Mouse (Mus musculus): ENCODE data around the gene Bex6. TPM values are rescaled to one million over a fixed set of nuclear protein-coding genes. Genes with fewer than 3 reads are reported as not detected.

The Bex6 gene
- not detected in 2 replicates for polyA plus RNA-seq (2015; fragmentation: Nextera tagmentation; extraction: Ambion mirVana)

- no peaks in the 10 kb centered on the region for H3K4me1 ChIP-seq (ENCODE audit: control insufficient read depth, insufficient read depth, low read depth, low read length)
- H3K9ac ChIP-seq (ENCODE audit: low read depth, low read length): no peak within 1 kb of the TSS
- no peak within 1 kb of the TSS for H3K4me2 ChIP-seq (ENCODE audit: low read length)
- ATAC-seq: no peak
- H3K9me3 ChIP-seq (ENCODE audit: control insufficient read depth, low read length): no peaks in the 10 kb centered on the region
- WGBS: 89% methylated on average over 6 of the region's 6 CpGs
- H3K27ac ChIP-seq (ENCODE audit: low read depth, low read length): no peak within 1 kb of the TSS
- no peaks in the 10 kb centered on the region for H3K36me3 ChIP-seq (ENCODE audit: control insufficient read depth, insufficient read depth, low read length)
- no peaks in the 10 kb centered on the region for H3K27me3 ChIP-seq (replicated peaks; ENCODE audit: control insufficient read depth, insufficient read depth, low read length)
- H3K4me3 ChIP-seq (ENCODE audit: low read length): no peak within 1 kb of the TSS
Measured at GRCm38 (mm10) chr16:32179333-32179901, at the start of gene Bex6. Bex6 (plus strand) TSS chr16:32179823.

GRCm38 (mm10) chr16:32130190-32130826 lies 49.3 kb upstream of the Bex6 start:
- H3K4me2 ChIP-seq (ENCODE audit: low read length): no peak overlapping the region
- H3K9me3 ChIP-seq (ENCODE audit: control insufficient read depth, low read length): no peaks in the 10 kb centered on the region
- H3K27ac ChIP-seq (ENCODE audit: low read depth, low read length): no peak overlapping the region
- H3K4me1 ChIP-seq (ENCODE audit: control insufficient read depth, insufficient read depth, low read depth, low read length): no peaks in the 10 kb centered on the region
- 73% methylated on average over 16 of the region's 16 CpGs for WGBS
- no peak for ATAC-seq
- H3K9ac ChIP-seq (ENCODE audit: low read depth, low read length): no peak overlapping the region
- H3K27me3 ChIP-seq (replicated peaks; ENCODE audit: control insufficient read depth, insufficient read depth, low read length): no peaks in the 10 kb centered on the region
- H3K36me3 ChIP-seq (ENCODE audit: control insufficient read depth, insufficient read depth, low read length): no peaks in the 10 kb centered on the region
- H3K4me3 ChIP-seq (ENCODE audit: low read length): no peak overlapping the region

GRCm38 (mm10) chr16:32133148-32133547 lies 46.5 kb upstream of the Bex6 start:
- no peaks in the 10 kb centered on the region for H3K36me3 ChIP-seq (ENCODE audit: control insufficient read depth, insufficient read depth, low read length)
- no peak overlapping the region for H3K9ac ChIP-seq (ENCODE audit: low read depth, low read length)
- no peaks in the 10 kb centered on the region for H3K4me1 ChIP-seq (ENCODE audit: control insufficient read depth, insufficient read depth, low read depth, low read length)
- ATAC-seq: no peak
- H3K4me3 ChIP-seq (ENCODE audit: low read length): no peak overlapping the region
- no peaks in the 10 kb centered on the region for H3K27me3 ChIP-seq (replicated peaks; ENCODE audit: control insufficient read depth, insufficient read depth, low read length)
- H3K9me3 ChIP-seq (ENCODE audit: control insufficient read depth, low read length): no peaks in the 10 kb centered on the region
- WGBS: 82% methylated on average over 3 of the region's 3 CpGs
- H3K4me2 ChIP-seq (ENCODE audit: low read length): no peak overlapping the region
- no peak overlapping the region for H3K27ac ChIP-seq (ENCODE audit: low read depth, low read length)

GRCm38 (mm10) chr16:32135842-32136357 lies 43.7 kb upstream of the Bex6 start:
- 82% methylated on average over 7 of the region's 7 CpGs for WGBS

GRCm38 (mm10) chr16:32138954-32139353 lies 40.7 kb upstream of the Bex6 start:
- Histone ChIP-seq H3K36me3 (ENCODE audit: control insufficient read depth, insufficient read depth, low read length) (no peaks in the 10 kb centered on the region; the same call in 1 of the 2 replicates), H3K4me3 (ENCODE audit: low read length) (no peak overlapping the region), H3K27me3 (replicated peaks; ENCODE audit: control insufficient read depth, insufficient read depth, low read length) (no peaks in the 10 kb centered on the region), H3K4me2 (ENCODE audit: low read length) (no peak overlapping the region), H3K27ac (ENCODE audit: low read depth, low read length) (no peak overlapping the region), H3K9me3 (ENCODE audit: control insufficient read depth, low read length) (0 out of 2 replicates have a peak, but pooled peaks cover 2% of the 10 kb centered on the region), H3K4me1 (ENCODE audit: control insufficient read depth, insufficient read depth, low read depth, low read length) (no peaks in the 10 kb centered on the region), H3K9ac (ENCODE audit: low read depth, low read length) (no peak overlapping the region)
- WGBS: 100% methylated on average over 1 of the region's 1 CpGs
- no peak for ATAC-seq

More at GRCm38 (mm10) chr16:32135842-32136357, 43.7 kb upstream of the Bex6 start:
- H3K9me3 ChIP-seq (ENCODE audit: control insufficient read depth, low read length): no peaks in the 10 kb centered on the region
- no peak overlapping the region for H3K4me2 ChIP-seq (ENCODE audit: low read length)
- H3K27me3 ChIP-seq (replicated peaks; ENCODE audit: control insufficient read depth, insufficient read depth, low read length): no peaks in the 10 kb centered on the region
- no peaks in the 10 kb centered on the region for H3K4me1 ChIP-seq (ENCODE audit: control insufficient read depth, insufficient read depth, low read depth, low read length)
- H3K9ac ChIP-seq (ENCODE audit: low read depth, low read length): no peak overlapping the region
- no peaks in the 10 kb centered on the region for H3K36me3 ChIP-seq (ENCODE audit: control insufficient read depth, insufficient read depth, low read length)
- no peak overlapping the region for H3K27ac ChIP-seq (ENCODE audit: low read depth, low read length)
- no peak overlapping the region for H3K4me3 ChIP-seq (ENCODE audit: low read length)
- no peak for ATAC-seq

- Histone ChIP-seq H3K9ac (ENCODE audit: low read depth, low read length) (no peak overlapping the region), H3K27ac (ENCODE audit: low read depth, low read length) (no peak overlapping the region), H3K4me1 (ENCODE audit: control insufficient read depth, insufficient read depth, low read depth, low read length) (no peaks in the 10 kb centered on the region), H3K36me3 (ENCODE audit: control insufficient read depth, insufficient read depth, low read length) (no peaks in the 10 kb centered on the region; the same call in 1 of the 2 replicates), H3K9me3 (ENCODE audit: control insufficient read depth, low read length) (0 out of 2 replicates have a peak, but pooled peaks cover 2% of the 10 kb centered on the region), H3K4me3 (ENCODE audit: low read length) (no peak overlapping the region), H3K27me3 (replicated peaks; ENCODE audit: control insufficient read depth, insufficient read depth, low read length) (no peaks in the 10 kb centered on the region), H3K4me2 (ENCODE audit: low read length) (no peak overlapping the region)
- 95% methylated on average over 15 of the region's 15 CpGs for WGBS
- ATAC-seq: no peak
Measured at GRCm38 (mm10) chr16:32143766-32144165, 35.9 kb upstream of the Bex6 start.

- no peak for ATAC-seq
- H3K4me2 ChIP-seq (ENCODE audit: low read length): no peak overlapping the region
- 0 out of 2 replicates have a peak, but pooled peaks cover 2% of the 10 kb centered on the region for H3K9me3 ChIP-seq (ENCODE audit: control insufficient read depth, low read length)
- H3K27me3 ChIP-seq (replicated peaks; ENCODE audit: control insufficient read depth, insufficient read depth, low read length): no peaks in the 10 kb centered on the region
- H3K4me3 ChIP-seq (ENCODE audit: low read length): no peak overlapping the region
- H3K36me3 ChIP-seq (ENCODE audit: control insufficient read depth, insufficient read depth, low read length): no peaks in the 10 kb centered on the region; the same call in 1 of the 2 replicates
- 92% methylated on average over 17 of the region's 17 CpGs for WGBS
- H3K9ac ChIP-seq (ENCODE audit: low read depth, low read length): no peak overlapping the region
- H3K4me1 ChIP-seq (ENCODE audit: control insufficient read depth, insufficient read depth, low read depth, low read length): no peaks in the 10 kb centered on the region
- H3K27ac ChIP-seq (ENCODE audit: low read depth, low read length): no peak overlapping the region
Measured at GRCm38 (mm10) chr16:32144592-32144991, 35.0 kb upstream of the Bex6 start.

GRCm38 (mm10) chr16:32147589-32148207 lies 31.9 kb upstream of the Bex6 start:
- peak overlapping the region; percentile 51 for H3K4me2 ChIP-seq (ENCODE audit: low read length)
- no peak for ATAC-seq
- no peaks in the 10 kb centered on the region for H3K27me3 ChIP-seq (replicated peaks; ENCODE audit: control insufficient read depth, insufficient read depth, low read length)
- H3K4me1 ChIP-seq (ENCODE audit: control insufficient read depth, insufficient read depth, low read depth, low read length): no peaks in the 10 kb centered on the region
- no peak overlapping the region for H3K4me3 ChIP-seq (ENCODE audit: low read length)
- no peak overlapping the region for H3K27ac ChIP-seq (ENCODE audit: low read depth, low read length)
- no peak overlapping the region for H3K9ac ChIP-seq (ENCODE audit: low read depth, low read length)
- 71% methylated on average over 10 of the region's 13 CpGs for WGBS
- H3K9me3 ChIP-seq (ENCODE audit: control insufficient read depth, low read length): 0 out of 2 replicates have a peak, but pooled peaks cover 2% of the 10 kb centered on the region
- no peaks in the 10 kb centered on the region; the same call in 1 of the 2 replicates for H3K36me3 ChIP-seq (ENCODE audit: control insufficient read depth, insufficient read depth, low read length)

GRCm38 (mm10) chr16:32153976-32154375 lies 25.6 kb upstream of the Bex6 start:
- ATAC-seq: no peak
- WGBS: 80% methylated on average over 1 of the region's 1 CpGs
- H3K4me3 ChIP-seq (ENCODE audit: low read length): no peak overlapping the region
- H3K4me1 ChIP-seq (ENCODE audit: control insufficient read depth, insufficient read depth, low read depth, low read length): 0 out of 2 replicates have a peak, but pooled peaks cover 2% of the 10 kb centered on the region
- H3K27ac ChIP-seq (ENCODE audit: low read depth, low read length): no peak overlapping the region
- H3K9me3 ChIP-seq (ENCODE audit: control insufficient read depth, low read length): no peaks in the 10 kb centered on the region
- no peak overlapping the region for H3K4me2 ChIP-seq (ENCODE audit: low read length)
- H3K27me3 ChIP-seq (replicated peaks; ENCODE audit: control insufficient read depth, insufficient read depth, low read length): no peaks in the 10 kb centered on the region; the same call in 1 of the 2 replicates
- no peaks in the 10 kb centered on the region for H3K36me3 ChIP-seq (ENCODE audit: control insufficient read depth, insufficient read depth, low read length)
- H3K9ac ChIP-seq (ENCODE audit: low read depth, low read length): no peak overlapping the region
